Mouse (Mus musculus) MEL (cell line): ENCODE measurements around the gene Rhoj.
"Not testable (repeated sequence)": the region's sequence is repeated elsewhere in the genome, so short reads cannot be mapped to it uniquely, and the experiment has no call there.

Experiments used
- CTCF ChIP-seq, 3 experiments: IDR thresholded peaks in 2 of 3; conservative IDR thresholded peaks in 1 of 3; 2 replicates each; pipeline ENCODE4 v1.5.1; 2011 to 2012; ENCODE audit warnings: low read length in 3 of 3, low read depth in 2 of 3, mild to moderate bottlenecking in 2 of 3, improper control_type of control experiment in 1 of 3, inconsistent platforms in 1 of 3, mixed read lengths in 1 of 3, moderate library complexity in 1 of 3; ENCODE audit not compliant: control insufficient read depth in 1 of 3, insufficient read depth in 1 of 3, poor library complexity in 1 of 3, severe bottlenecking in 1 of 3
- HCFC1 ChIP-seq: IDR thresholded peaks from 2 replicates; pipeline ENCODE4 v1.6.1; 2012; ENCODE audit warnings: low read depth, mild to moderate bottlenecking, inconsistent platforms, low read length, improper control_type of control experiment, moderate library complexity
- MYB ChIP-seq: IDR thresholded peaks from 2 replicates; pipeline ENCODE4 v1.6.1; 2011; ENCODE audit warnings: mild to moderate bottlenecking, low read depth, low read length, improper control_type of control experiment
- TCF12 ChIP-seq: IDR thresholded peaks from 2 replicates; pipeline ENCODE4 v1.6.1; 2014; ENCODE audit warnings: low read depth, mild to moderate bottlenecking, inconsistent platforms, low read length, improper control_type of control experiment, moderate library complexity
- USF1 ChIP-seq: IDR thresholded peaks from 2 replicates; pipeline ENCODE4 v1.6.1; 2014; ENCODE audit warnings: low read depth, mild to moderate bottlenecking, inconsistent platforms, low read length, improper control_type of control experiment, moderate library complexity
- ZKSCAN1 ChIP-seq: IDR thresholded peaks from 2 replicates; pipeline ENCODE4 v1.6.1; 2012; ENCODE audit warnings: low read depth, mild to moderate bottlenecking, inconsistent platforms, low read length, improper control_type of control experiment, moderate library complexity

GRCm38 (mm10) chr12:75432400-75432799 lies 124.3 kb downstream of the Rhoj start:
- not testable (repeated sequence) for TF ChIP-seq TCF12; USF1; HCFC1; CTCF (IDR thresholded peaks at IDR 0.05 in 2 of 3, conservative IDR thresholded peaks at IDR 0.05 in 1 of 3; ENCODE audit: control insufficient read depth in 1 of 3, insufficient read depth in 1 of 3, low read depth in 2 of 3, low read length in 3 of 3, poor library complexity in 1 of 3, severe bottlenecking in 1 of 3); ZKSCAN1; MYB
